Mouse (Mus musculus) thymus, postnatal 14 days (tissue): ENCODE measurements around the gene Frat2.

ENCODE experiments used
- DNase-seq: peaks from one replicate; pipeline ENCODE4 v3.0.0; 2021

Frat2 gene

GRCm38 (mm10) chr19:41844345-41844744 is 3.6 kb downstream of the Frat2 start:
- DNase-seq: peak; percentile 37

- DNase-seq: no peak
These were observed 5.2 kb downstream of the Frat2 start for GRCm38 (mm10) chr19:41842706-41843105.

- no peak for DNase-seq
These were observed 5.7 kb downstream of the Frat2 start for GRCm38 (mm10) chr19:41842196-41842595.

GRCm38 (mm10) chr19:41841105-41841750 is 6.7 kb downstream of the Frat2 start:
- DNase-seq: no peak

GRCm38 (mm10) chr19:41839685-41840084 is 8.2 kb downstream of the Frat2 start:
- no peak for DNase-seq

- no peak for DNase-seq
These were observed 9.1 kb downstream of the Frat2 start for GRCm38 (mm10) chr19:41838808-41839207.

GRCm38 (mm10) chr19:41837917-41838261 is 10.0 kb downstream of the Frat2 start:
- DNase-seq: no peak

- DNase-seq: no peak
These were observed 10.6 kb downstream of the Frat2 start for GRCm38 (mm10) chr19:41837194-41837916.

- no peak for DNase-seq
These were observed 11.2 kb downstream of the Frat2 start for GRCm38 (mm10) chr19:41836719-41837118.

GRCm38 (mm10) chr19:41835816-41836215 is 12.1 kb downstream of the Frat2 start:
- DNase-seq: peak; percentile 41

- no peak for DNase-seq
These were observed 12.5 kb downstream of the Frat2 start for GRCm38 (mm10) chr19:41835407-41835806.

- DNase-seq: no peak
These were observed 15.3 kb downstream of the Frat2 start for GRCm38 (mm10) chr19:41832501-41833201.

- no peak for DNase-seq
These were observed 16.1 kb downstream of the Frat2 start for GRCm38 (mm10) chr19:41831718-41832391.

- peak; percentile 22 for DNase-seq
These were observed 16.8 kb downstream of the Frat2 start for GRCm38 (mm10) chr19:41831101-41831570.

- peak; percentile 90 for DNase-seq
These were observed 17.6 kb downstream of the Frat2 start for GRCm38 (mm10) chr19:41830106-41831031.

- peak; percentile 91 for DNase-seq
These were observed 18.4 kb downstream of the Frat2 start, which contains the start of gene Frat1 for GRCm38 (mm10) chr19:41829381-41830105. TSS of gene Frat1 (plus strand) at chr19:41829970.

- no peak for DNase-seq
These were observed 19.0 kb downstream of the Frat2 start for GRCm38 (mm10) chr19:41828941-41829340.

GRCm38 (mm10) chr19:41826529-41826928 is 21.4 kb downstream of the Frat2 start:
- DNase-seq: no peak

- no peak for DNase-seq
These were observed 23.0 kb downstream of the Frat2 start for GRCm38 (mm10) chr19:41824950-41825349.

GRCm38 (mm10) chr19:41822589-41822988 is 25.3 kb downstream of the Frat2 start:
- DNase-seq: no peak

- DNase-seq: no peak
These were observed 26.5 kb downstream of the Frat2 start for GRCm38 (mm10) chr19:41821436-41821835.
